Mouse (Mus musculus): ENCODE data around the gene Sec63. TPM values are rescaled to one million over a fixed set of nuclear protein-coding genes. Genes with fewer than 3 reads are reported as not detected.
A peak's percentile ranks its signal among the peaks of the same experiment; 100 is the strongest.

Gene Sec63
- polyA plus RNA-seq, 1 experiment from 2014 or later: 24.1 TPM

DNA sequence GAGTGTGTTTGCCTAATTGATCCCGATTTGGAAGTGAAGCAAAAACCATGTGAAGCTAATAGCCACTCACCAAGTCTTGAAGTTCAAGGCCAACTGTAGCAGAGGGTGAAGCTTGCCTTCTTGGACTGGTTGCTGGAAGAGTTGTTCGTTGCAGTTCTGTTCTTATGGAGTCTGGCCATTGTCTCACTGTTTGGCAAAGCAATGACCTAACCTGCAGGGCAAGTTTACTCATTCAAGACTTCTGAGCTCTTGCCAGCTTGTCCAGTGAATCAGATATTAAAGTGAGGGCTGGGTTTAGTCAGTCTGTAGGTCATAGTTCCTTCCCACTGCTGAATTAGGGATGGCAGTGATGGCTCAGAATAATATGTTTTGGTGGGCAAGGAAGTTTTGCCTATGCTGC is 7.0 kb upstream of the Sec63 start:
- Histone ChIP-seq H3K9me3 (ENCODE audit: control insufficient read depth, low read length) (no peaks in the 10 kb centered on the region), H3K36me3 (ENCODE audit: control insufficient read depth, insufficient read depth) (no peaks in the 10 kb centered on the region), H3K27me3 (replicated peaks; ENCODE audit: control insufficient read depth, insufficient read depth, low read length) (no peaks in the 10 kb centered on the region), H3K4me2 (ENCODE audit: low read length) (no peak overlapping the region), H3K27ac (ENCODE audit: low read length) (no peak overlapping the region), H3K4me3 (replicated peaks; ENCODE audit: low read length) (no peak overlapping the region), H3K9ac (replicated peaks; ENCODE audit: low read depth, low read length) (no peak overlapping the region), H3K4me1 (replicated peaks; ENCODE audit: control insufficient read depth, insufficient read depth, low read length) (no peaks in the 10 kb centered on the region)
- WGBS: 62% methylated on average over 2 of the region's 2 CpGs
- ATAC-seq: no peak

DNA sequence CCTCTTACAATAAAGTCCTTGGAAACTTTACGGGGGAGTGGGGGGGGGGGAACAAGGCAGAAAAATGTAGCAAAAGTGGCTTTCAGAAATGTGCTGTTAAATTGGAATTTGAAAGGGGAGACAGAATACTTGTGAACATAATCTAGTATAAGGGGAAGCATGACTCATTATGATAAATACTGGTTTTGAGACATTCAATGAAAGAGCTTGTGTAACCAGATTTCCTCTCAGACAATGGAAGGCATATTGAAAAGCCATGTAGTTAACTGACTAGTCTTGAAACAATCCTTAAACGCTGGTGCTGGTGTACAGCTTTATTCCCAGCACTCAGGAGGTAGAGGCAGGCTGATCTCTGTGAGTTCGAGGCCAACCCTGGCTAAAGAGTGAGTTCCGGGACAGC is 1.6 kb upstream of the Sec63 start:
- 90% methylated on average over 4 of the region's 4 CpGs for WGBS
- Histone ChIP-seq H3K27ac (ENCODE audit: low read length) (no peak overlapping the region), H3K4me2 (ENCODE audit: low read length) (no peak overlapping the region), H3K4me3 (replicated peaks; ENCODE audit: low read length) (no peak overlapping the region), H3K27me3 (replicated peaks; ENCODE audit: control insufficient read depth, insufficient read depth, low read length) (no peaks in the 10 kb centered on the region), H3K36me3 (ENCODE audit: control insufficient read depth, insufficient read depth) (no peaks in the 10 kb centered on the region), H3K9me3 (ENCODE audit: control insufficient read depth, low read length) (no peaks in the 10 kb centered on the region), H3K4me1 (replicated peaks; ENCODE audit: control insufficient read depth, insufficient read depth, low read length) (peaks cover 21% of the 10 kb centered on the region), H3K9ac (replicated peaks; ENCODE audit: low read depth, low read length) (no peak overlapping the region)
- no peak for ATAC-seq

DNA sequence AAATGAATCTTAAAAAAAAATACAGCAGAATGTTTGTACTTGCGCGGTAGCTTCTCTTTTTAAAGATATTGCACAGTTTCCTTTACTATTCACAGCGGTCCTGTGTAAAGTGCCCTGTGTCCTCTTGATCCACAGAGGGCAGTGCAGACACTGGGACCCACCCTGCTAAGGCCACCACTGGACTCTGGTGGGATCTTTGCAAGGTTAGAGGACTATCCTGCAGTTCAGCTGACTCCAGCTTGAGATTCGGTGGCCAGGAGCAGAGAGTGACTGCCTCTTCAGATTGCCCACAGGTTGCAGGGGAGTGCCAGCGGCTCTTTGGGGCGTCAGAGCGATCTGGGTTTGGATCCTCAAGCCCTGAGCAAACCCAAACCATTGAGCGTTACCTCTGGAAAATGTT is 967 bp upstream of the Sec63 start:
- Histone ChIP-seq H3K4me3 (replicated peaks; ENCODE audit: low read length) (no peak overlapping the region), H3K4me1 (replicated peaks; ENCODE audit: control insufficient read depth, insufficient read depth, low read length) (peaks cover 25% of the 10 kb centered on the region), H3K27ac (ENCODE audit: low read length) (no peak overlapping the region), H3K4me2 (ENCODE audit: low read length) (no peak overlapping the region), H3K9ac (replicated peaks; ENCODE audit: low read depth, low read length) (no peak overlapping the region), H3K27me3 (replicated peaks; ENCODE audit: control insufficient read depth, insufficient read depth, low read length) (no peaks in the 10 kb centered on the region), H3K36me3 (ENCODE audit: control insufficient read depth, insufficient read depth) (no peaks in the 10 kb centered on the region), H3K9me3 (ENCODE audit: control insufficient read depth, low read length) (no peaks in the 10 kb centered on the region)
- 62% methylated on average over 8 of the region's 8 CpGs for WGBS
- ATAC-seq: no peak

DNA sequence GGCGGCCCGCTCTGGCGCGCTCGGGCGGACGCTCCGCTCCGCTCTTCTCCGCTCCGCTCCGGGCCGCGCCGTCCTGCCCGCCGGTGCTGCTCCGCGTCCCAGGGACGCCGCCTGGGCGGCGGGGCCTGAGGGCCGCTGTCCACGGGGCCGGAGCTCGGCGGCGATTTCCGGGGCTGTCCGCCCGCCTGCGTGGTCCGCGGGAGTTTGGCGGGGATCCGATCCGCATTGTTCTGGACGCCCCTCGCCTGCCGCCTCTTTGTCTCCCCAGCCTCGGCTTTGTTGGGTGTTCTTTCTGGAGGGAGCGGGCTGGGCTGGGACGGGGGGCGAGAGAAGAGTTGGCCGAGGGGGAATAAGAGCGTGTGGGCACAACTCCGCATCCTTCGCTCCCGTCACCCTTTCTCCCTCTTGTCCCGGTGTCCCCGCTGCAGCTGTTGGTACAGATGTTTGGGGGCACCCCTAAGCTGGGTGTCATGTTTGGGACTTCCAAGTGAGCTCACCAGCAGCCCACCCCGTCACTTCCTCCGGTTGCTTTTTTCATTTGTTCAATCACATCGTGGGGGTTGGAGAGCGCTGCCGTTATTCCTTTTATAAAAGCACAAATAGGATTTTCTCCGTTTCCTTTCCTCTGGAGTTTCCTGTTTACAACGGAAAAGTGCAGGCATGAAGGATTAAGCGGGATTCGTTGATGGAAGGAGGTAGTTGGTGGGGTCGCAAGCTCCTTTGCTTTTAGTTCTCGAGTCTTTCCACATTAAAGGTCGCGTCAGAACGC is 789 bp downstream of the Sec63 start:
- Histone ChIP-seq H3K9me3 (ENCODE audit: control insufficient read depth, low read length) (no peaks in the 10 kb centered on the region), H3K36me3 (ENCODE audit: control insufficient read depth, insufficient read depth) (no peaks in the 10 kb centered on the region), H3K4me1 (replicated peaks; ENCODE audit: control insufficient read depth, insufficient read depth, low read length) (peaks cover 26% of the 10 kb centered on the region), H3K4me3 (replicated peaks; ENCODE audit: low read length) (peak overlapping the region; percentile 83), H3K4me2 (ENCODE audit: low read length) (peak overlapping the region; percentile 81), H3K9ac (replicated peaks; ENCODE audit: low read depth, low read length) (peak overlapping the region; percentile 85), H3K27ac (ENCODE audit: low read length) (peak overlapping the region; percentile 90), H3K27me3 (replicated peaks; ENCODE audit: control insufficient read depth, insufficient read depth, low read length) (no peaks in the 10 kb centered on the region)
- under 1% methylated on average over 64 of the region's 66 CpGs for WGBS
- peak; percentile 62 for ATAC-seq

DNA sequence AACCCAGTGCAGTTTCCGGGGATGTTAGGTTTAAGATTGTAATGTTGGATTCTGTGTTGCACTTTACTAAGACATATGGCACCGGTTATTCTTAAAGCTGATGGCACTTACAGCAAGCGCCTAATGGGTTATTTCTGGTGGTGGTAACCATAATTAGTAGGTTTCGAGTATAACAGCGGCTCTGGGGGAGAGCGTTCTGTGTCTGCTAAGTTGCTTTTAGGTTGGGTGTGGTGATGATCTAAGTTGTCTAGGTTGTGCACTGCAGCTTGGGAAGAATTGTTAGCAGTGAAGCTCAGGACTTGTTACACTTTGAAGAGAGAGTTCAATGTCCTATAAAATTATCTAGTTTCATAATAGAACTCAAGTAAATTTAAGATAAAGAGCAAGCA is 1.4 kb downstream of the Sec63 start:
- no peak for ATAC-seq
- Histone ChIP-seq H3K36me3 (ENCODE audit: control insufficient read depth, insufficient read depth) (no peaks in the 10 kb centered on the region), H3K4me2 (ENCODE audit: low read length) (peak overlapping the region; percentile 81), H3K27ac (ENCODE audit: low read length) (peak overlapping the region; percentile 90), H3K9me3 (ENCODE audit: control insufficient read depth, low read length) (no peaks in the 10 kb centered on the region), H3K4me3 (replicated peaks; ENCODE audit: low read length) (peak overlapping the region; percentile 83), H3K4me1 (replicated peaks; ENCODE audit: control insufficient read depth, insufficient read depth, low read length) (peaks cover 26% of the 10 kb centered on the region), H3K9ac (replicated peaks; ENCODE audit: low read depth, low read length) (peak overlapping the region; percentile 85), H3K27me3 (replicated peaks; ENCODE audit: control insufficient read depth, insufficient read depth, low read length) (no peaks in the 10 kb centered on the region)
- WGBS: 0% methylated on average over 6 of the region's 6 CpGs

DNA sequence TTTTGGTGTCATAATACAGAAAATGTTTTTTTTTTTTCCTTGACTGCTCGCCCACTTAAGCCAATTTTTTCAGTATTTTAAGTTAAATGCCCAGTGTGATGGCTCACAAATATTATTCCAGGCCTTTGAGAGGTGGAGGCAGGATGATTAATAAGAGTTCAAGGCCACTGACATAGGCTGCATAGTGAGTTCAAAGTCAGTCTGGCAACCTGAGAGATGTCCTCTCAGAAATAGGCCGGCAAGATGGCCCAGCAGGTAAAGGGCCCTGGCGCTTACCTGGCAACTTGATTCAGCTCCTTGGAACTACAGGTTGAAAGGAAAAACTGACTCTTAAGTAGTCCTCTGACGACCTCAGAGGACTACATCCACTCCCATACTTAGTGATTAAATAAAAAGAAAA is 1.9 kb downstream of the Sec63 start:
- peak overlapping the region; percentile 83 for H3K4me3 ChIP-seq (replicated peaks; ENCODE audit: low read length)
- peak overlapping the region; percentile 32 for H3K9ac ChIP-seq (replicated peaks; ENCODE audit: low read depth, low read length)
- peak overlapping the region; percentile 81 for H3K4me2 ChIP-seq (ENCODE audit: low read length)
- no peak overlapping the region for H3K27ac ChIP-seq (ENCODE audit: low read length)
- 32% methylated on average over 4 of the region's 4 CpGs for WGBS
- peaks cover 26% of the 10 kb centered on the region for H3K4me1 ChIP-seq (replicated peaks; ENCODE audit: control insufficient read depth, insufficient read depth, low read length)
- ATAC-seq: no peak
- no peaks in the 10 kb centered on the region for H3K36me3 ChIP-seq (ENCODE audit: control insufficient read depth, insufficient read depth)
- H3K27me3 ChIP-seq (replicated peaks; ENCODE audit: control insufficient read depth, insufficient read depth, low read length): no peaks in the 10 kb centered on the region
- H3K9me3 ChIP-seq (ENCODE audit: control insufficient read depth, low read length): no peaks in the 10 kb centered on the region

DNA sequence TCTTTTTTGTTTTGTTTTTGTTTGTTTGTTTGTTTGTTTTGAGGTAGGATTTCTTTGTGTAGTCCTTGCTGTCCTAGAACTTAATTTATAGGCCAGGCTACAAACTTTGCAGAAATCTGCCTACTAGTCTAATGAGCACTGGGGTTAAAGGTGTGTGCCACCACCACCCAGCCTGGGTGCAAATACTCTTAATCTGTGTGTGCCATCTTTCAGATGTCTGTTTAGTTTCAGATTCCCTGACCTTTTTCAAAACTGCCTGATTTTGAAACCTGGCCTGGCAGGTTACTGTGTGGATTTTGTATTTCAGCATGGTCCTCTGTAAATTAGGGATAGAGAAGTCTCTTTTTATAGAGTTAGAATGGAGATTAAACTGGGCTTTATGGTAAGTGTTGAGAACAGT is 4.0 kb downstream of the Sec63 start:
- H3K4me1 ChIP-seq (replicated peaks; ENCODE audit: control insufficient read depth, insufficient read depth, low read length): peaks cover 26% of the 10 kb centered on the region
- H3K9ac ChIP-seq (replicated peaks; ENCODE audit: low read depth, low read length): no peak overlapping the region
- ATAC-seq: no peak

DNA sequence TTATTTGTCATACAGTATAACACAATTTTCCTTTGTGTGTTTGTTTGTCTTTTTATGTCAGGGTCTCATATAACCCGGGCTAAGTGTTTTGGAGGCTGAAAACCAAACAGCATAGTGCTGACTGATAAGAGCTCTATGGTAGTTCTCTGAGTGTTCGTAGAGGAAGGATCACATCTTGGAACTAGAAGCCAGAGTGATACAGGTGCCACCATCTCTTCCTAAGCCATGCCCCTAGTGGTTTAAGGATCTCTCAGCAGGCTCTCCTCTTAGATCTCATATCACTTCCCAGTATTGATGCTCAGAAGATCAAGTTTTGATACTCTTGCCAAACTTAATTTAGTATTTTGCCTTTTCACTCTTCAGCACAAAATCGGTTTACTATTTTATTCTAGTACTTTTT is 14.2 kb downstream of the Sec63 start:
- no peak overlapping the region for H3K27ac ChIP-seq (ENCODE audit: low read length)
- H3K36me3 ChIP-seq (ENCODE audit: control insufficient read depth, insufficient read depth): no peaks in the 10 kb centered on the region
- no peaks in the 10 kb centered on the region for H3K9me3 ChIP-seq (ENCODE audit: control insufficient read depth, low read length)
- no peaks in the 10 kb centered on the region for H3K27me3 ChIP-seq (replicated peaks; ENCODE audit: control insufficient read depth, insufficient read depth, low read length)
- ATAC-seq: no peak
- WGBS: 93% methylated on average over 3 of the region's 3 CpGs
- no peak overlapping the region for H3K9ac ChIP-seq (replicated peaks; ENCODE audit: low read depth, low read length)
- H3K4me2 ChIP-seq (ENCODE audit: low read length): no peak overlapping the region
- no peaks in the 10 kb centered on the region for H3K4me1 ChIP-seq (replicated peaks; ENCODE audit: control insufficient read depth, insufficient read depth, low read length)
- no peak overlapping the region for H3K4me3 ChIP-seq (replicated peaks; ENCODE audit: low read length)

More for the DNA sequence above, 4.0 kb downstream of the Sec63 start:
- Histone ChIP-seq H3K36me3 (ENCODE audit: control insufficient read depth, insufficient read depth) (no peaks in the 10 kb centered on the region), H3K27ac (ENCODE audit: low read length) (no peak overlapping the region), H3K4me3 (replicated peaks; ENCODE audit: low read length) (no peak overlapping the region), H3K27me3 (replicated peaks; ENCODE audit: control insufficient read depth, insufficient read depth, low read length) (no peaks in the 10 kb centered on the region), H3K9me3 (ENCODE audit: control insufficient read depth, low read length) (no peaks in the 10 kb centered on the region), H3K4me2 (ENCODE audit: low read length) (no peak overlapping the region)

DNA sequence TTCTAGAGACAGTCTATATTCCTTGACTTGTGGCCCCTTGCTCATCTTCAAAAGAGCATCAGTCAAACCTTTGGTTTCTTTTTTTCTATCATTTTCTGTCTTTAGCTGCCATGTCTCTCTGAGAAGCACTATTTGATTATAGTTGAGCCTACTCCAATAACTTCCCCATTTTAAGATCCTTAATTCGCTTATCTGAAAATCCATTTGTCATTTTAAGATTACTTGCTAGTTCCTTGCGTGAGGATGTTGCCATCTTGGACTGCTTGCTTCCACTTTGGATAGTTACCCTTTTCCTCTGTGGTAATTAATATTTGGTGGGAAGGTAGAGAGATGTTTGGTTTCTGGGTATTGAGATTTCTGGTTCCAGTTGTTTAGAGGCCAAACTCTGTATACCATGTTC is 19.5 kb downstream of the Sec63 start:
- Histone ChIP-seq H3K4me2 (ENCODE audit: low read length) (no peak overlapping the region), H3K27ac (ENCODE audit: low read length) (no peak overlapping the region), H3K9me3 (ENCODE audit: control insufficient read depth, low read length) (no peaks in the 10 kb centered on the region), H3K36me3 (ENCODE audit: control insufficient read depth, insufficient read depth) (peaks cover 2% of the 10 kb centered on the region; the same call in 1 of the 2 replicates), H3K27me3 (replicated peaks; ENCODE audit: control insufficient read depth, insufficient read depth, low read length) (no peaks in the 10 kb centered on the region), H3K4me3 (replicated peaks; ENCODE audit: low read length) (no peak overlapping the region), H3K4me1 (replicated peaks; ENCODE audit: control insufficient read depth, insufficient read depth, low read length) (no peaks in the 10 kb centered on the region), H3K9ac (replicated peaks; ENCODE audit: low read depth, low read length) (no peak overlapping the region)
- WGBS: 95% methylated on average over 2 of the region's 2 CpGs
- no peak for ATAC-seq

DNA sequence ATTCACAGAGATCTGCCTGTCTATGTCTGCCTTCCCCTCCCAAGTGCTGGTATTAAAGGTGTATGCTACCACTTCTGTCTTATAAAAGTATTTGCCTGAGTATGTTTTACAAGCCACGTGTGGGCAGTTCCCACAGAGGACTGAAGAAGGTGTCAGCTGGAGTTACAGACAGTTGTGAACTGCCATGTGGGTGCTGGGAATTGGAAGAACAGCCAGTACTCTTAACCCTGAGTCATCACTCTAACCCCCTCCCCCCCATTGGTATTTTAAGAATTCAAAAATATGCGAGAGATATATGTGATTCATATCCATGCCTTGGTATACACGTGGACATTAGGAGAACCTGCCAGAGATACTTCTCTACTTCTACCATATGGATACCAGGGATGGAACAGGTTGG is 20.4 kb downstream of the Sec63 start:
- Histone ChIP-seq H3K4me3 (replicated peaks; ENCODE audit: low read length) (no peak overlapping the region), H3K27ac (ENCODE audit: low read length) (no peak overlapping the region), H3K9me3 (ENCODE audit: control insufficient read depth, low read length) (no peaks in the 10 kb centered on the region), H3K9ac (replicated peaks; ENCODE audit: low read depth, low read length) (no peak overlapping the region), H3K4me2 (ENCODE audit: low read length) (no peak overlapping the region), H3K4me1 (replicated peaks; ENCODE audit: control insufficient read depth, insufficient read depth, low read length) (no peaks in the 10 kb centered on the region), H3K27me3 (replicated peaks; ENCODE audit: control insufficient read depth, insufficient read depth, low read length) (no peaks in the 10 kb centered on the region), H3K36me3 (ENCODE audit: control insufficient read depth, insufficient read depth) (peaks cover 3% of the 10 kb centered on the region; the same call in 1 of the 2 replicates)
- WGBS: 73% methylated on average over 3 of the region's 3 CpGs
- ATAC-seq: no peak
